ENCODE assay signal across 8 mouse cellular contexts in the genomic region with DNA sequence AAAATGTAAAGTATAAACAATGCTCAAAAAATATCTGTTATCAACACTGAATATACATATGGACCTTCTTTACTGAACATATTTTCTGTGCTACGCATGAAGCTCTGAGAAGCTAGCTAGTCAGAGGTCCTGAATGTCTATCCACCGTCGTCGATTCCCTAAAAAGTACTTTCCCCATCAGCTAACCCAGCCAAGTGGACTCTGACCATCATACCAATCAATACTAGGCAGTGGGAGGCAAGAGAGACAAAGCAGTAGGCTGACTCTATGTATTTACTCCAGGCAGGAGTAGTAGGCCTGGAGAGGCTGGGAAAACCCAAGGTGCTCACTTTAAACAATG. TPM values are rescaled to one million over a fixed set of nuclear protein-coding genes. Genes with fewer than 3 reads are reported as not detected.
A peak's percentile ranks its signal among the peaks of the same experiment; 100 is the strongest.
DNase-seq lines count a peak whose midpoint lies in the region; ATAC-seq and TF ChIP-seq lines count a peak whose summit lies in the region.

No protein-coding gene starts in this region.

- peak overlapping the region; percentile 90 for H3K4me3 ChIP-seq in kidney, embryonic 15.5 days (replicated peaks)
- peak overlapping the region; percentile 67 for H3K4me3 ChIP-seq in hindbrain, embryonic 16.5 days (ENCODE audit: low read length)
- peak overlapping the region; percentile 89 for H3K4me3 ChIP-seq in midbrain, postnatal 0 days (ENCODE audit: low read depth, low read length)

- peak overlapping the region; percentile 89 for H3K4me2 ChIP-seq in kidney, embryonic 15.5 days
- peak overlapping the region; percentile 93 for H3K4me2 ChIP-seq in hindbrain, embryonic 16.5 days (ENCODE audit: low read length)
- H3K4me2 ChIP-seq in midbrain, postnatal 0 days (ENCODE audit: low read depth, low read length, poor library complexity, severe bottlenecking) = peak overlapping the region; percentile 84

- no peak for DNase-seq in kidney, postnatal 10 days
- peak; percentile 37 for DNase-seq in embryo, embryonic 10.5 days (ENCODE audit: low spot score)
- no peak for DNase-seq in midbrain, postnatal 0 days (ENCODE audit: low spot score)
- DNase-seq in adrenal gland, adult 18-20 months (ENCODE audit: low spot score in 2 of 2) = no peak
- no peak for DNase-seq in ovary, postnatal 14 days (ENCODE audit: low spot score)
- DNase-seq in kidney, adult 18-20 months = no peak

- no peak for ATAC-seq in kidney, embryonic 15.5 days (replicated peaks; ENCODE audit: low FRiP score)
- ATAC-seq in hindbrain, embryonic 16.5 days = no peak
- ATAC-seq in midbrain, postnatal 0 days (ENCODE audit: low FRiP score) = no peak

- peak overlapping the region; percentile 89 for H3K9ac ChIP-seq in kidney, embryonic 15.5 days
- peak overlapping the region; percentile 83 for H3K9ac ChIP-seq in hindbrain, embryonic 16.5 days (ENCODE audit: low read depth, low read length)
- H3K9ac ChIP-seq in midbrain, postnatal 0 days (replicated peaks; ENCODE audit: low read length, poor library complexity, severe bottlenecking) = peak overlapping the region; percentile 91; the same call in 1 of the 2 replicates

- peaks cover 1% of the 10 kb centered on the region; the same call in 1 of the 2 replicates for H3K36me3 ChIP-seq in kidney, embryonic 15.5 days
- H3K36me3 ChIP-seq in hindbrain, embryonic 16.5 days (ENCODE audit: control insufficient read depth, insufficient read depth, low read length) = no peaks in the 10 kb centered on the region
- H3K36me3 ChIP-seq in midbrain, postnatal 0 days (ENCODE audit: insufficient read depth, low read length) = no peaks in the 10 kb centered on the region

- 15% methylated on average over 4 of the region's 4 CpGs for WGBS in kidney, embryonic 15.5 days
- 15% methylated on average over 4 of the region's 4 CpGs for WGBS in hindbrain, embryonic 16.5 days
- WGBS in midbrain, postnatal 0 days = 12% methylated on average over 4 of the region's 4 CpGs

- peaks cover 14% of the 10 kb centered on the region for H3K4me1 ChIP-seq in kidney, embryonic 15.5 days
- peaks cover 16% of the 10 kb centered on the region for H3K4me1 ChIP-seq in hindbrain, embryonic 16.5 days (ENCODE audit: control insufficient read depth, insufficient read depth, low read depth, low read length)
- H3K4me1 ChIP-seq in midbrain, postnatal 0 days (ENCODE audit: insufficient read depth, low read length) = no peaks in the 10 kb centered on the region

- no peaks in the 10 kb centered on the region for H3K27me3 ChIP-seq in kidney, embryonic 15.5 days
- H3K27me3 ChIP-seq in hindbrain, embryonic 16.5 days (replicated peaks; ENCODE audit: control insufficient read depth, insufficient read depth, low read length) = no peaks in the 10 kb centered on the region
- H3K27me3 ChIP-seq in midbrain, postnatal 0 days (ENCODE audit: insufficient read depth, low read length) = no peaks in the 10 kb centered on the region

- no peak overlapping the region for H3K27ac ChIP-seq in kidney, embryonic 15.5 days
- H3K27ac ChIP-seq in hindbrain, embryonic 16.5 days (ENCODE audit: low read depth, low read length) = no peak overlapping the region
- no peak overlapping the region for H3K27ac ChIP-seq in midbrain, postnatal 0 days (ENCODE audit: low read depth, low read length)

- no peaks in the 10 kb centered on the region for H3K9me3 ChIP-seq in kidney, embryonic 15.5 days (replicated peaks)
- H3K9me3 ChIP-seq in hindbrain, embryonic 16.5 days (ENCODE audit: control insufficient read depth, low read length) = no peaks in the 10 kb centered on the region
- no peaks in the 10 kb centered on the region for H3K9me3 ChIP-seq in midbrain, postnatal 0 days (ENCODE audit: low read length)

- no peak for TF ChIP-seq CTCF in midbrain, postnatal 0 days (IDR thresholded peaks at IDR 0.05)

RNA-seq across cellular contexts. Expression of gene Tial1, which starts 1.8 kb away (rescaled TPM):
- 24.0 and 27.1 TPM in 2 replicates for polyA plus RNA-seq in kidney, embryonic 15.5 days (2015; fragmentation: Nextera tagmentation; extraction: Ambion mirVana)
- 24.0 and 24.2 TPM in 2 replicates for polyA plus RNA-seq in hindbrain, embryonic 16.5 days (2015; fragmentation: Nextera tagmentation; extraction: Ambion mirVana)
- 47.2 and 57.1 TPM in 2 replicates for total RNA-seq in midbrain, postnatal 0 days (2014; rRNA removed)
- polyA plus RNA-seq in midbrain, postnatal 0 days (2015; fragmentation: Nextera tagmentation; extraction: Ambion mirVana) = 24.8 and 29.9 TPM in 2 replicates
- total RNA-seq in adrenal gland, adult 18-20 months (2021) = 10 to 100 TPM; 67.1 to 99.5 TPM

RNA-seq across cellular contexts. Expression of gene Rgs10, which starts 41.2 kb away (rescaled TPM):
- polyA plus RNA-seq in kidney, embryonic 15.5 days (2015; fragmentation: Nextera tagmentation; extraction: Ambion mirVana) = 5.8 and 7.1 TPM in 2 replicates
- 69.3 and 82.4 TPM in 2 replicates for polyA plus RNA-seq in hindbrain, embryonic 16.5 days (2015; fragmentation: Nextera tagmentation; extraction: Ambion mirVana)
- total RNA-seq in midbrain, postnatal 0 days (2014; rRNA removed) = 77.4 and 84.6 TPM in 2 replicates
- polyA plus RNA-seq in midbrain, postnatal 0 days (2015; fragmentation: Nextera tagmentation; extraction: Ambion mirVana) = 89.3 and 91.0 TPM in 2 replicates
- total RNA-seq in adrenal gland, adult 18-20 months (2021) = 10 to 100 TPM; 13.8 to 19.8 TPM
